Mouse (Mus musculus) liver, embryonic 15.5 days (tissue): ENCODE measurements at regions not wholly inside any gene's neighbourhood (a gene's known extent, or its start where the extent isn't known, plus 50 kb on each side); places are given as distances from the start of the nearest gene placed in this dataset.
A peak's percentile ranks its signal among the peaks of the same experiment; 100 is the strongest.

Experiments
- ATAC-seq: fragments of 200-750 bp; cut with Nextera tagmentation; 2 replicates; pipeline ENCODE4 v1.8.0; 2017; ENCODE audit warnings: moderate number of reproducible peaks, mild to moderate bottlenecking, moderate library complexity; ENCODE audit not compliant: insufficient read depth
- H3K27ac ChIP-seq: fragments of 300-500 bp; sonication (generic); replicated peaks from 2 replicates; pipeline ENCODE4 v1.5.1; 2015; ENCODE audit warnings: mild to moderate bottlenecking, inconsistent platforms
- H3K27me3 ChIP-seq: fragments of 300-500 bp; sonication (generic); 2 replicates; pipeline ENCODE4 v1.6.1; 2015; ENCODE audit warnings: mild to moderate bottlenecking, inconsistent platforms
- H3K36me3 ChIP-seq: fragments of 300-500 bp; sonication (generic); replicated peaks from 2 replicates; pipeline ENCODE4 v1.6.1; 2015; ENCODE audit warnings: moderate library complexity, mild to moderate bottlenecking, inconsistent platforms
- H3K4me1 ChIP-seq: fragments of 300-500 bp; sonication (generic); replicated peaks from 2 replicates; pipeline ENCODE4 v1.6.1; 2015; ENCODE audit warnings: inconsistent platforms
- H3K4me2 ChIP-seq: fragments of 300-500 bp; sonication (generic); 2 replicates; pipeline ENCODE4 v1.6.1; 2015; ENCODE audit warnings: moderate library complexity, mild to moderate bottlenecking, inconsistent platforms
- H3K4me3 ChIP-seq: fragments of 300-500 bp; sonication (generic); replicated peaks from 2 replicates; pipeline ENCODE4 v1.5.1; 2015; ENCODE audit warnings: mild to moderate bottlenecking, inconsistent platforms
- H3K9ac ChIP-seq: fragments of 300-500 bp; sonication (generic); 2 replicates; pipeline ENCODE4 v1.6.1; 2015; ENCODE audit warnings: moderate library complexity, mild to moderate bottlenecking, inconsistent platforms
- H3K9me3 ChIP-seq: fragments of 300-500 bp; sonication (generic); replicated peaks from 2 replicates; pipeline ENCODE4 v1.6.1; 2016; ENCODE audit warnings: inconsistent platforms
- WGBS: fragments of 180-500 bp; shearing (Covaris S2); methylation state at CpG from one replicate; pipeline ENCODE4 v1.1.7; 2015; ENCODE audit warnings: mixed read lengths; ENCODE audit not compliant: insufficient replicate concordance; 5-methylcytosine and 5-hydroxymethylcytosine counted together

- no peaks in the 10 kb centered on the region for H3K9me3 ChIP-seq
- H3K36me3 ChIP-seq = no peaks in the 10 kb centered on the region
- 69% methylated on average over 4 of the region's 4 CpGs for WGBS
- H3K4me2 ChIP-seq = no peak overlapping the region
- no peak for ATAC-seq
- H3K4me3 ChIP-seq = no peak overlapping the region
- no peak overlapping the region for H3K27ac ChIP-seq
- no peak overlapping the region for H3K9ac ChIP-seq
- H3K27me3 ChIP-seq = no peaks in the 10 kb centered on the region
- H3K4me1 ChIP-seq = no peaks in the 10 kb centered on the region
Measured at GRCm38 (mm10) chr4:75884371-75884770, 606.3 kb upstream of the Dmac1 start.

DNA sequence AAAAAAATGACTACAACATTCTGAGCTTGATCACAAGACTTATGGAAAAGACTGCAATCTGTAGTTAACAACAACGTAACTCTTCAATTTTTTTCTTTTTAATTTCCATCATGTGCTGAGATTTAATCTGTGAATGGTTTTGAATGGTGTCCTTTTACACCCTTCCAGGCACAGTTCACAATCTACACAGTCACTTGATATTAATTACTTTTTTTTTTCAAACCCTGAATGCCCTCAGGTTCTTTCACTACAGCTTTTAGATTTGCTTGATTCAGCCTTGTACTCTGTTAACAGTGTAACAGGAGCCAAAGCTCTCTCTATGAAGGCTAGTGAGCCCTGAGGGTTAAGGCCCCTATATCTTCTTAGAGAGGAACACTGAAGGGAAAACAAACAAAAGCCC lies 591.7 kb upstream of the Dmac1 start:
- no peak for ATAC-seq
- no peak overlapping the region for H3K27ac ChIP-seq
- no peak overlapping the region for H3K4me2 ChIP-seq
- no peaks in the 10 kb centered on the region for H3K36me3 ChIP-seq
- WGBS = 72% methylated on average over 1 of the region's 1 CpGs
- H3K4me3 ChIP-seq = no peak overlapping the region
- no peaks in the 10 kb centered on the region for H3K4me1 ChIP-seq
- H3K9ac ChIP-seq = no peak overlapping the region
- no peaks in the 10 kb centered on the region for H3K27me3 ChIP-seq
- H3K9me3 ChIP-seq = no peaks in the 10 kb centered on the region

GRCm38 (mm10) chr4:75861076-75861475 lies 583.0 kb upstream of the Dmac1 start:
- H3K9me3 ChIP-seq = no peaks in the 10 kb centered on the region
- no peak overlapping the region for H3K9ac ChIP-seq
- no peak overlapping the region for H3K4me2 ChIP-seq
- H3K4me3 ChIP-seq = no peak overlapping the region
- no peak for ATAC-seq
- no peaks in the 10 kb centered on the region for H3K36me3 ChIP-seq
- H3K27me3 ChIP-seq = no peaks in the 10 kb centered on the region
- H3K27ac ChIP-seq = no peak overlapping the region
- H3K4me1 ChIP-seq = no peaks in the 10 kb centered on the region
- 65% methylated on average over 2 of the region's 2 CpGs for WGBS

DNA sequence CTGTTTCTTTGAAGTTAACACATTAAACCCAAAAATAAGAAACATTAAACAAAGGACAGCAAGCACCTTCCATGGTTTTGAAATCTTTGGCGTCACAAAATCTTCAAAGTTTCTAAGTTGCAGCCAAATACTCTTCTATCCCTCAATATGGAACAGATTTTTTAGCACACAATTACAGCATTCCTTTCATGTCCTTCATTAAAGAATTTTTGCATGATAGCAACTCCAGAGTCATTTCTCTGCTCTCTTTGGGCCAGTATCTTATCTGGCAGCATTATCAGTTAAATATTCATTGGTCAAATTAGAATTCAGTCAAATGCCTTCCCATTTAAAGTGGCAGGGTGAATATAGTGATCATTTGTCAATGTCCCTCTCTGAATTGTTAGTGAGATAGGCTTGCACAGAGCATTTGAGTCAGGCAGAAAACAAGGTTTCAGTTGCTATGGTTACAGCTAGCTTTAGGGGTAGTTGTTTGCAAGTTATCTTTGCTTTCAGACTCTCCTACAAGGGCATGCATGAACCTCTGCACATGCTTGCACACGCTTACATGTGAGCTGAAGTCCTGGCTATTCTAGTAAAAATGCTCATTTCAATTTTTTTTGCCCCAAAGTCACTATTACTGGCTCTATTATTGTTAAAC lies 579.8 kb upstream of the Dmac1 start:
- no peaks in the 10 kb centered on the region for H3K27me3 ChIP-seq
- ATAC-seq = no peak
- 56% methylated on average over 2 of the region's 2 CpGs for WGBS

DNA sequence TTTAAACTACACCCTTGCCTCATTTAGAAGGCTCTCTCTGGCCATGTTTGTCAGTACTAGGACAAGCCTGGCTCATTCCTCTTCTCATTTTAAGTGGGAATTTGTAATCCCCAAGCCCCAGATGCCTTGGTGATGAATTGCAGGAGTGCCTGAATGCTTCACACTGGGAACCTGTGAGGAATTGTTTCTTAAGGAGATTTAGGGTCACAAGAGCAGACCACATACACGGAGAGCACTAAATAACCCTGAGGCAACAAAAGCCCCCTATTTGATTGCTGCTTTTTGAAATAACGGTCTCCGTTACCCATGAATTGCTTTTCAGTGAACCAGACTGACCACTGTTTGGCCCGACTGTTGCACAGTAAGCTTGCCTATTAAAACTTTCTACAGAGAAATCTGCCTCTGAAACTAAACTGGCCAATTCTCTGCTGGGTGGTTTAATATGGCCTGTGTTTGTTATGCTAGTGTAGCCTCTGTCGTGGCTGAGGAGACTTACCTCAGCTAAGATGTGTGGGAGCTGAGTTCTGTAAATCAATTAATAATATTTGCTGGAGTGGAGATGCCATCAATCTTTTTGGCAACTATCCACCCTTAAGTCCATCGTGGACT lies 577.7 kb upstream of the Dmac1 start:
- no peak for ATAC-seq
- 51% methylated on average over 6 of the region's 6 CpGs for WGBS
- H3K27ac ChIP-seq = no peak overlapping the region
- H3K9ac ChIP-seq = no peak overlapping the region
- no peaks in the 10 kb centered on the region for H3K9me3 ChIP-seq
- H3K36me3 ChIP-seq = no peaks in the 10 kb centered on the region
- no peak overlapping the region for H3K4me3 ChIP-seq
- no peaks in the 10 kb centered on the region for H3K27me3 ChIP-seq
- H3K4me2 ChIP-seq = no peak overlapping the region
- H3K4me1 ChIP-seq = no peaks in the 10 kb centered on the region

More for the DNA sequence above, 579.8 kb upstream of the Dmac1 start:
- no peak overlapping the region for H3K9ac ChIP-seq
- no peak overlapping the region for H3K4me2 ChIP-seq
- H3K27ac ChIP-seq = no peak overlapping the region
- no peaks in the 10 kb centered on the region for H3K36me3 ChIP-seq
- no peaks in the 10 kb centered on the region for H3K4me1 ChIP-seq
- H3K9me3 ChIP-seq = no peaks in the 10 kb centered on the region
- H3K4me3 ChIP-seq = no peak overlapping the region

DNA sequence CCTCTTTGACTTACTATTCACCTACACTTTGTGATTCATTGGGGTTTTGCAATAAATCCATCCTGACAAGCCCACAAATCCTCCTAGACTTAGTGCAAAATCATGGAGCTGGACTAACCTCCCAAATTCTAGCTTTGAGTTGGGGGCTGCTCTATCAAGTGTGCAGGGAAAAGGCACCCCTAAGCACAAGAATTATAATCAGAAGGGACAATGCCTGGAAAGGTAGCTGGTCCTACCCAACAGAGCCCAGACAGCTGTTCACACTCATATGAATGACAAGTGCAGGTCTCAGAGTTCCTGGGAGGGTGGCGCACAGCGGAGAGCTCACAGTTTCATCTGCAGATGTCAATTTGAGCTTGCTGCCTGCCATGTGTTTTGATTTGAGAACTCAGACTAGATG lies 572.2 kb upstream of the Dmac1 start:
- no peak overlapping the region for H3K27ac ChIP-seq
- WGBS = 78% methylated on average over 2 of the region's 2 CpGs
- H3K9ac ChIP-seq = no peak overlapping the region
- H3K9me3 ChIP-seq = no peaks in the 10 kb centered on the region
- no peak overlapping the region for H3K4me3 ChIP-seq
- no peaks in the 10 kb centered on the region for H3K36me3 ChIP-seq
- no peak for ATAC-seq
- H3K27me3 ChIP-seq = no peaks in the 10 kb centered on the region
- no peak overlapping the region for H3K4me2 ChIP-seq
- no peaks in the 10 kb centered on the region for H3K4me1 ChIP-seq

GRCm38 (mm10) chr4:75847675-75848385 lies 569.7 kb upstream of the Dmac1 start:
- WGBS = 67% methylated on average over 6 of the region's 6 CpGs
- Histone ChIP-seq H3K4me2 (no peak overlapping the region), H3K27ac (no peak overlapping the region), H3K9me3 (no peaks in the 10 kb centered on the region), H3K4me3 (no peak overlapping the region), H3K9ac (no peak overlapping the region), H3K36me3 (no peaks in the 10 kb centered on the region), H3K4me1 (no peaks in the 10 kb centered on the region), H3K27me3 (no peaks in the 10 kb centered on the region)
- no peak for ATAC-seq

DNA sequence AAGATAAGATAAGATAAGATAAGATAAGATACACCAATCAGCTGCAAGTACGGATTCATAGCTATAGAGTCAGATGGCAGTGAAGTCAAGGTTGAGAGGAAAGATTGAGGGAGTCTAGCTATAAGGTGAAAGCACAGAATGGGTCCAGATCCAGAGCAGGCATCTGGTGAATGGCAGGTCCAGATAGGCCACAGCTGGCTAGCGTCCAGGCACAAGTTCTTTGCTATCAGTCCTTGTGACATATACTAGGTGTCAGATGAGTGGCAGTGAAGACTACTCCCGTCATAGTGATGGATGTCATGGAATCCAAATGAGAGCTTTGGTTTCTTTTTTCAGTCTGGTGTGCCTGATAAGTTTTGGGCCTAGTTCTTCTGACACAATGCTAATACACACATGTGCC lies 566.9 kb upstream of the Dmac1 start:
- Histone ChIP-seq H3K4me3 (no peak overlapping the region), H3K4me2 (no peak overlapping the region), H3K9me3 (no peaks in the 10 kb centered on the region), H3K27me3 (no peaks in the 10 kb centered on the region), H3K27ac (no peak overlapping the region), H3K36me3 (no peaks in the 10 kb centered on the region), H3K9ac (no peak overlapping the region), H3K4me1 (no peaks in the 10 kb centered on the region)
- ATAC-seq = no peak
- 54% methylated on average over 3 of the region's 3 CpGs for WGBS

- Histone ChIP-seq H3K9me3 (no peaks in the 10 kb centered on the region), H3K27me3 (no peaks in the 10 kb centered on the region), H3K36me3 (no peaks in the 10 kb centered on the region), H3K4me2 (no peak overlapping the region), H3K4me1 (no peaks in the 10 kb centered on the region), H3K27ac (no peak overlapping the region), H3K9ac (no peak overlapping the region), H3K4me3 (no peak overlapping the region)
- WGBS = 66% methylated on average over 4 of the region's 4 CpGs
- ATAC-seq = no peak
Measured at GRCm38 (mm10) chr4:75838619-75839018, 560.5 kb upstream of the Dmac1 start.

DNA sequence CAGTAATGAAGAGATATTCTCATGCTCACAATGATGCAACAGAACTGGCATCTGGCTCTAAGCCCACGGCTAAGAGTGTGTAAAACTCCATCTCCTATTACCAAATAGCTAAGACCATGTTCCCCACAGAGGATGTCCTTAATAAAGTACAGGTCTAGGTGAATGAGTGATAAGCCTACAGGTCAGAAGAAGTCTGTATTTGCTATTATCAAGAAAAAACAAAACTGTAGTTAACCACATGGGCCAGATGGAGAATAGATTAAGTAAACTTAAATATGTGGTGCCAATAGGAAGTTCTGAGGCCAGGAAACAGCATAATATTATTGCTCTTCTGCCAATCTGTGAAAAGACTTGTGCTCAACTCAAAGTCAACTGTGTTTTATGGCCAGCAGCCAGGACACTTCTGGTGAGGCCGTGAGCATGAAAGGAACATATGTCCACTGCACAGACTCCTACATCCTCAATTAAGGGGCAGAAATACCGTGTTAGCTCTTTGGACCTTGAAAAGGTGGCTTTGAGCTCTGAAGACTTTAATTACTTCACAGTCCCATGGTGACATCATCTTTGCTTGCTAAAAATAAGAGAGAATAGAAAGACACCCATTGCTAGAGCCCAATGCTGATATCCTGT lies 549.1 kb upstream of the Dmac1 start:
- no peaks in the 10 kb centered on the region for H3K4me1 ChIP-seq
- no peaks in the 10 kb centered on the region for H3K36me3 ChIP-seq
- no peak overlapping the region for H3K4me3 ChIP-seq
- H3K4me2 ChIP-seq = no peak overlapping the region
- no peak overlapping the region for H3K27ac ChIP-seq
- no peaks in the 10 kb centered on the region for H3K27me3 ChIP-seq
- no peaks in the 10 kb centered on the region for H3K9me3 ChIP-seq
- ATAC-seq = no peak
- no peak overlapping the region for H3K9ac ChIP-seq
- 45% methylated on average over 3 of the region's 3 CpGs for WGBS

GRCm38 (mm10) chr4:75819193-75819603 lies 541.1 kb upstream of the Dmac1 start:
- H3K27ac ChIP-seq = no peak overlapping the region
- WGBS = 10% methylated on average over 2 of the region's 2 CpGs
- no peak overlapping the region for H3K9ac ChIP-seq
- H3K36me3 ChIP-seq = no peaks in the 10 kb centered on the region
- ATAC-seq = peak; percentile 63; the same call in 1 of the 2 replicates
- no peaks in the 10 kb centered on the region for H3K27me3 ChIP-seq
- no peak overlapping the region for H3K4me3 ChIP-seq
- H3K9me3 ChIP-seq = no peaks in the 10 kb centered on the region
- H3K4me1 ChIP-seq = peaks cover 11% of the 10 kb centered on the region; the same call in 1 of the 2 replicates
- H3K4me2 ChIP-seq = 0 out of 2 replicates have a peak overlapping the region, but pooled peaks have one; percentile 1
